Mouse (Mus musculus): ENCODE data around the gene Pfn1. TPM values are rescaled to one million over a fixed set of nuclear protein-coding genes. Genes with fewer than 3 reads are reported as not detected.

Gene Pfn1
- polyA plus RNA-seq, 1 experiment from 2014 or later, result 1,384 TPM

- no peak overlapping the region for H3K4me2 ChIP-seq (ENCODE audit: low read length)
- no peak overlapping the region for H3K27ac ChIP-seq (replicated peaks in 1 of 2; ENCODE audit: control insufficient read depth in 1 of 2, insufficient read depth in 1 of 2, low read depth in 2 of 2, low read length in 2 of 2)
- no peaks in the 10 kb centered on the region for H3K27me3 ChIP-seq (ENCODE audit: control insufficient read depth, insufficient read depth, low read length)
- no peak overlapping the region for H3K4me3 ChIP-seq (ENCODE audit: control insufficient read depth in 1 of 2, insufficient read depth in 1 of 2, low read depth in 1 of 2, low read length in 2 of 2)
- H3K9me3 ChIP-seq (ENCODE audit: control insufficient read depth, low read length), result no peaks in the 10 kb centered on the region
- 77% methylated on average over 2 of the region's 2 CpGs for WGBS
- no peak overlapping the region for H3K9ac ChIP-seq (ENCODE audit: low read length)
- H3K4me1 ChIP-seq (ENCODE audit: control insufficient read depth in 2 of 2, insufficient read depth in 2 of 2, low read length in 2 of 2), result peaks cover 16 to 31% of the 10 kb centered on the region in 2 experiments
- peaks cover 10% of the 10 kb centered on the region for H3K36me3 ChIP-seq (ENCODE audit: control insufficient read depth, insufficient read depth, low read length)
- no peak for ATAC-seq (ENCODE audit: insufficient number of reproducible peaks, insufficient read depth, low FRiP score, low read depth)
Measured at GRCm38 (mm10) chr11:70699051-70699450, 44.6 kb upstream of the Pfn1 start.

GRCm38 (mm10) chr11:70697376-70697775 is 42.9 kb upstream of the Pfn1 start:
- Histone ChIP-seq H3K27ac (replicated peaks in 1 of 2; ENCODE audit: control insufficient read depth in 1 of 2, insufficient read depth in 1 of 2, low read depth in 2 of 2, low read length in 2 of 2) (no peak overlapping the region), H3K9ac (ENCODE audit: low read length) (no peak overlapping the region), H3K4me3 (ENCODE audit: control insufficient read depth in 1 of 2, insufficient read depth in 1 of 2, low read depth in 1 of 2, low read length in 2 of 2) (no peak overlapping the region), H3K4me2 (ENCODE audit: low read length) (no peak overlapping the region), H3K36me3 (ENCODE audit: control insufficient read depth, insufficient read depth, low read length) (no peaks in the 10 kb centered on the region), H3K9me3 (ENCODE audit: control insufficient read depth, low read length) (no peaks in the 10 kb centered on the region), H3K27me3 (ENCODE audit: control insufficient read depth, insufficient read depth, low read length) (no peaks in the 10 kb centered on the region), H3K4me1 (ENCODE audit: control insufficient read depth in 2 of 2, insufficient read depth in 2 of 2, low read length in 2 of 2) (peaks cover 9 to 18% of the 10 kb centered on the region in 2 experiments)
- WGBS, result 76% methylated on average over 3 of the region's 3 CpGs
- ATAC-seq (ENCODE audit: insufficient number of reproducible peaks, insufficient read depth, low FRiP score, low read depth), result no peak

GRCm38 (mm10) chr11:70693504-70693903 is 39.1 kb upstream of the Pfn1 start:
- ATAC-seq (ENCODE audit: insufficient number of reproducible peaks, insufficient read depth, low FRiP score, low read depth), result no peak
- no peaks in the 10 kb centered on the region for H3K9me3 ChIP-seq (ENCODE audit: control insufficient read depth, low read length)
- H3K27me3 ChIP-seq (ENCODE audit: control insufficient read depth, insufficient read depth, low read length), result no peaks in the 10 kb centered on the region
- whole genome bisulfite sequencing, result 44% methylated on average over 3 of the region's 3 CpGs
- no peak overlapping the region for H3K4me3 ChIP-seq (ENCODE audit: control insufficient read depth in 1 of 2, insufficient read depth in 1 of 2, low read depth in 1 of 2, low read length in 2 of 2)
- H3K4me1 ChIP-seq (ENCODE audit: control insufficient read depth in 2 of 2, insufficient read depth in 2 of 2, low read length in 2 of 2), result peaks cover 4 to 5% of the 10 kb centered on the region in 2 experiments
- H3K4me2 ChIP-seq (ENCODE audit: low read length), result no peak overlapping the region
- no peak overlapping the region for H3K27ac ChIP-seq (replicated peaks in 1 of 2; ENCODE audit: control insufficient read depth in 1 of 2, insufficient read depth in 1 of 2, low read depth in 2 of 2, low read length in 2 of 2)
- H3K36me3 ChIP-seq (ENCODE audit: control insufficient read depth, insufficient read depth, low read length), result no peaks in the 10 kb centered on the region
- H3K9ac ChIP-seq (ENCODE audit: low read length), result no peak overlapping the region

GRCm38 (mm10) chr11:70689578-70689977 is 35.1 kb upstream of the Pfn1 start:
- H3K36me3 ChIP-seq (ENCODE audit: control insufficient read depth, insufficient read depth, low read length), result peaks cover 16% of the 10 kb centered on the region
- 41% methylated on average over 4 of the region's 4 CpGs for WGBS
- H3K27me3 ChIP-seq (ENCODE audit: control insufficient read depth, insufficient read depth, low read length), result no peaks in the 10 kb centered on the region
- ATAC-seq (ENCODE audit: insufficient number of reproducible peaks, insufficient read depth, low FRiP score, low read depth), result no peak
- no peak overlapping the region for H3K27ac ChIP-seq (replicated peaks in 1 of 2; ENCODE audit: control insufficient read depth in 1 of 2, insufficient read depth in 1 of 2, low read depth in 2 of 2, low read length in 2 of 2)
- no peaks in the 10 kb centered on the region for H3K9me3 ChIP-seq (ENCODE audit: control insufficient read depth, low read length)
- peaks cover 11 to 16% of the 10 kb centered on the region in 2 experiments for H3K4me1 ChIP-seq (ENCODE audit: control insufficient read depth in 2 of 2, insufficient read depth in 2 of 2, low read length in 2 of 2)
- H3K9ac ChIP-seq (ENCODE audit: low read length), result no peak overlapping the region
- H3K4me2 ChIP-seq (ENCODE audit: low read length), result no peak overlapping the region
- no peak overlapping the region for H3K4me3 ChIP-seq (ENCODE audit: control insufficient read depth in 1 of 2, insufficient read depth in 1 of 2, low read depth in 1 of 2, low read length in 2 of 2)

GRCm38 (mm10) chr11:70688372-70688771 is 33.9 kb upstream of the Pfn1 start:
- 20% methylated on average over 8 of the region's 8 CpGs for WGBS
- Histone ChIP-seq H3K27me3 (ENCODE audit: control insufficient read depth, insufficient read depth, low read length) (no peaks in the 10 kb centered on the region), H3K27ac (replicated peaks in 1 of 2; ENCODE audit: control insufficient read depth in 1 of 2, insufficient read depth in 1 of 2, low read depth in 2 of 2, low read length in 2 of 2) (peak overlapping the region; percentile 28 to 90), H3K9ac (ENCODE audit: low read length) (peak overlapping the region; percentile 89), H3K36me3 (ENCODE audit: control insufficient read depth, insufficient read depth, low read length) (peaks cover 28% of the 10 kb centered on the region), H3K4me3 (ENCODE audit: control insufficient read depth in 1 of 2, insufficient read depth in 1 of 2, low read depth in 1 of 2, low read length in 2 of 2) (peak overlapping the region; percentile 80 to 92), H3K4me2 (ENCODE audit: low read length) (peak overlapping the region; percentile 97), H3K4me1 (ENCODE audit: control insufficient read depth in 2 of 2, insufficient read depth in 2 of 2, low read length in 2 of 2) (peaks cover 11 to 16% of the 10 kb centered on the region in 2 experiments), H3K9me3 (ENCODE audit: control insufficient read depth, low read length) (no peaks in the 10 kb centered on the region)
- no peak for ATAC-seq (ENCODE audit: insufficient number of reproducible peaks, insufficient read depth, low FRiP score, low read depth)

- peak within 1 kb of the TSS; percentile 97 for H3K4me2 ChIP-seq (ENCODE audit: low read length)
- peak within 1 kb of the TSS; percentile 89 for H3K9ac ChIP-seq (ENCODE audit: low read length)
- H3K9me3 ChIP-seq (ENCODE audit: control insufficient read depth, low read length), result no peaks in the 10 kb centered on the region
- H3K4me3 ChIP-seq (ENCODE audit: control insufficient read depth in 1 of 2, insufficient read depth in 1 of 2, low read depth in 1 of 2, low read length in 2 of 2), result peak within 1 kb of the TSS; percentile 80 to 92
- H3K27ac ChIP-seq (replicated peaks in 1 of 2; ENCODE audit: control insufficient read depth in 1 of 2, insufficient read depth in 1 of 2, low read depth in 2 of 2, low read length in 2 of 2), result peak within 1 kb of the TSS; percentile 31 to 90
- H3K4me1 ChIP-seq (ENCODE audit: control insufficient read depth in 2 of 2, insufficient read depth in 2 of 2, low read length in 2 of 2), result peaks cover 11 to 16% of the 10 kb centered on the region in 2 experiments
- ATAC-seq (ENCODE audit: insufficient number of reproducible peaks, insufficient read depth, low FRiP score, low read depth), result peak; percentile 84
- WGBS, result under 1% methylated on average over 51 of the region's 55 CpGs
- H3K36me3 ChIP-seq (ENCODE audit: control insufficient read depth, insufficient read depth, low read length), result peaks cover 34% of the 10 kb centered on the region
- no peaks in the 10 kb centered on the region for H3K27me3 ChIP-seq (ENCODE audit: control insufficient read depth, insufficient read depth, low read length)
Measured at GRCm38 (mm10) chr11:70687601-70688199, 33.3 kb upstream of the Pfn1 start, which contains the start of gene Camta2. TSS of gene Camta2 (minus strand) at chr11:70688105.

GRCm38 (mm10) chr11:70686901-70687566 is 32.6 kb upstream of the Pfn1 start:
- Histone ChIP-seq H3K36me3 (ENCODE audit: control insufficient read depth, insufficient read depth, low read length) (peaks cover 40% of the 10 kb centered on the region), H3K27me3 (ENCODE audit: control insufficient read depth, insufficient read depth, low read length) (no peaks in the 10 kb centered on the region), H3K27ac (replicated peaks in 1 of 2; ENCODE audit: control insufficient read depth in 1 of 2, insufficient read depth in 1 of 2, low read depth in 2 of 2, low read length in 2 of 2) (peak overlapping the region; percentile 31 to 90; a peak in 3 of 4 replicates), H3K4me2 (ENCODE audit: low read length) (peak overlapping the region; percentile 97), H3K9me3 (ENCODE audit: control insufficient read depth, low read length) (no peaks in the 10 kb centered on the region), H3K4me3 (ENCODE audit: control insufficient read depth in 1 of 2, insufficient read depth in 1 of 2, low read depth in 1 of 2, low read length in 2 of 2) (peak overlapping the region; percentile 80 to 92), H3K4me1 (ENCODE audit: control insufficient read depth in 2 of 2, insufficient read depth in 2 of 2, low read length in 2 of 2) (peaks cover 15 to 19% of the 10 kb centered on the region in 2 experiments), H3K9ac (ENCODE audit: low read length) (peak overlapping the region; percentile 89)
- peak; percentile 13; the same call in 1 of the 2 replicates for ATAC-seq (ENCODE audit: insufficient number of reproducible peaks, insufficient read depth, low FRiP score, low read depth)
- WGBS, result 2% methylated on average over 13 of the region's 16 CpGs
